Mouse (Mus musculus) lung, postnatal 14 days (tissue): Measurements from ENCODE around the gene Clstn3.
"Not testable (repeated sequence)": the region's sequence is repeated elsewhere in the genome, so short reads cannot be mapped to it uniquely, and the experiment has no call there.

Experiments
- DNase-seq: peaks from one replicate; pipeline ENCODE4 v3.0.0; 2021

The Clstn3 gene

DNA sequence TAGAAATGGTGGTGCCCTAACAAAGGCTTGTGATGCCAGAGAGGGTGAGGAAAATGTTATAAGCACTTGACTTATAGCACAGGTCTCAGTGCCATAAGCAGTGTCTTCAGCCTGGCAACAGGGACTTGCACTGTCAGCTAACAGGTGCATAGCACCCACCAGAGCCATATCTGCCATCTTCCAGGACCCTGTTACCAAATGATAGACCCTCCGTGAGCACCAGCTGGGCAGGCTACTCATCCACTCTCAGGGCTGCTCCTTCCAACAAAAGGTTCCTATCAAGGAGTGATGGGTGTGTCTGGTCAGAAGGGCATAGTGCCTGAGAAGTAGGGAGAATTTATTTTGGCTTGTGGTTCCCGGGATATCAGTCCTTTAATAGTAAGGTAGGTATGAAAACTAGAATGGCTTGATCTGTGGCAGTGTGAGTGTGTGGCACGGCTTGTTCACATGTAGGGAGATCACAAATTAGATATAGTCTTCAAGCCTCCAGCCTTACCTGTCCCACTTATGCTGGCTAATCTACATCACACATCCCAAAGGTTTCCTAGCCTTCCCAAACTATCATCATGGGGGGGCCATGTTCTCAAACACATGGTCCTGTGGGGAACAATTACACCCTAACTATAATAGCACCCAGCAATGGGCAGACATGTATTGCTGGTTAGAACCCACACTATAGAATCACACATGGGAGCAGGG is 14.4 kb upstream of the Clstn3 start:
- DNase-seq, result no peak

DNA sequence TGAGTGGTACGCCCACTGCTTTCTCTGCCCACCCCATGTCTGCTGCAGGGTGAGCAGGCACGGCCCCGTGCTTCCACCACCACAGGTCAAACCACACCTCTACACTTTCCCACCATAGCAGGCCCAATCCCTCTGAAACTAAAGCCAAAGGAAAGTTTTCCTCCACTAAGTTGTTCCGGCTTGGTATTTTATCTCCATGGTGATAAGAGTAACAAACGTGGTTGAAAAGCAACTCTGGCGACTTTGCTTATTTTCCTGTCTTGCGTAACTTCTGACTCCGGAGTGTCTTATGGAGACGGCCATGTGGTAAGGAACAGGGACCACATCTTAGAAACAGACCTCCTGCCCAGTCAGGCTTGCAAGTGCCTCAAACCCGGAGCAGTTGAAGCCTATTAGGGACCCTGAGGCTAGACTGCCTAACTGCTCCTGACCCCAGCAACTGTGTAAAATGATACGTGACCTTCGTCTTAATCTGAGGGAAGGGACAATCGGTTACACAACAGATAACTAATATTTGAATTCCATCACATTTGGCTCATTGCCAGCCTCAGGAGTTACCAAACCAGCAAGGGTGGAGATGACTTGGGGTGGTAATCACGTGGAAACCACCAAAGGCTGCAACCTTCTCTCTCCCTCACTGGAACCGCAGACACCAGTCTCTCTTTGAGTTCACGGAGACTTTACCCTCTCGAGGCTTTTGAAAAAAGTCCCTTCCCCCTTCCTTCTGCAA is 13.5 kb upstream of the Clstn3 start:
- DNase-seq, result peak; percentile 51

DNA sequence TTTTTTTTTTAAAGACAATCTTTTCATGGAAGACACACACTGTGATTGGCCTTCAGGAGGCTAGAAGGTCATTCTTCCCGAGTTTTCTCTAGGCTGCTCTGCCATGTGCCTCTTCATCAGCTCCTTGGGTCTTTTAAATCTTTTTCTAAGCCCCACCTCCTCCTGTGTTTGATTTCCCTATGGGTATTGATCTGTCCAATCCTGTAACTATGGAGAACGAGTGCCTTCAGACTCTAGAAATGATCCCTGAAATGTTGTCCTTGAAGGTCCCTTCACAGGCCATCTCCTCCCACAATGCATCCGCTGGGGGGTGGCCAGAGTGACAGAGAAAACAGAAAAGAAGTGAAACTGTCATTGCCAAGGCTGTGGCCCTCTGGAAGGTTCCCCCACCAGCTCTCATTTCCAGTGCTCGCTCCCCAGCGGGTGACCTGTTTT is 12.6 kb upstream of the Clstn3 start:
- no peak for DNase-seq

DNA sequence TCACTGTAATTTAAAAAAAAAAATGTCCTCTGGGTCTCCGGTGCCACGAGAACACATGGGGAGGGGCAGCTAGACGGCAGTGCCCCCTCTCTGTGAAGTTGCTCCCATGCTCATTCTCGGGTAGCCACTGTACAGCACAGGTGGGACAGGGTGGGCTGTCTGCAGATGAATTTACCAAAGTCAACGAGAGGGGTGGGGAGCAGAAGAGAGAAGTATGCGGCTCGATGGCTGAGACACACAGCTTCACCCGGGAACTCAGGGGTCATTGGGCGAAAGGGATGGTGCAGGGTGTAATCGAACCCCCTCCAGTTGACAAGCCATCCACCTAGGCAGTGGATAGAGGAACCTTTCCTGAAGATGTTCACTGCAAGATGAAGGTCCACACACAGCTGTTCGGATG is 12.2 kb upstream of the Clstn3 start:
- no peak for DNase-seq

DNA sequence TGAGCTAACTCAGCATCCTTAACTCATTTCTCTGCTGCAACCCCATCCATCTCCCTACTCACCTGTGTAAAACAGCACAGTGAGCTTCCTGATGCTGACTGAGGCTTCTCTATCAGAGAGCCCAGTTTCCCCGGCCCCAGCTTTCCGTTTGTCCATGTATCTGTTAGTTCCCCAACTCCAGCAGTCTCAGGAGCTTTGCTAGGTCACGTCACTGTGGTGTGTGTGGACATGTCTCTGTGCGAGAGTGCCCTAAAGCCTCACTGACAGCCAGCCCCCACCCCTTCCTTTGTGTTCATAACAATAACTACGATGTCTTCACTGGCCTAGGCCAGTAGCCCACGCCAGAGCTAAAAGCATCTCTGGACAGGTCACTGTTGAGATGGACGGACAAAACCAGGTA is 11.6 kb upstream of the Clstn3 start:
- no peak for DNase-seq

DNA sequence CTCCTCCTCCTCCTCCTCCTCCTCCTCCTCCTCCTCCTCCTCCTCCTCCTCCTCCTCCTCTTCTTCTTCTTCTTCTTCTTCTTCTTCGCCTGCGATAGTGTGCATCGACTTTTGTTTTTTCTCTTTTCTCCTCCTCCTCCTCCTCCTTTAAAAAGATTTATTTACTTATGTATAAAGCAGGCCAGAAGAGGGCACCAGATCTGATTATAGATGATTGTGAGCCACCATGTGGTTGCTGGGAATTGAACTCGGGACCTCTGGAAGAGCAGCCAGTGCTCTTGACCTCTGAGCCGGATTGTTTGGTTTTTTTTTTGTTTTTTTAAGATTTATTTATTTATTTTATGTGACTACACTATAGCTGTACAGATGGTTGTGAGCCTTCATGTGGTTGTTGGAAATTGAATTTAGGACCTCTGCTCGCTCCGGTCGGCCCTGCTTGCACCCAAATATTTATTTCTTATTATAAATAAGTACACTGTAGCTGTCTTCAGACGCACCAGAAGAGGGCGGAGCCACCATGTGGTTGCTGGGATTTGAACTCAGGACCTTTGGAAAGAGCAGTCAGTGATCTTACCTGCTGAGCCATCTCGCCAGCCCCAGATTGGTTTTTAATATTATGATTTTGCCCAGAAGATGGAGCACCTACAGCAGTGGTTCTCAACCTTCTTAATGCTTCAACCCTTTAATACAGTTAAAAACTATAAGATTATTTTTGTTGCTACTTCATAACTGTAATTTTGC is 10.9 kb upstream of the Clstn3 start:
- DNase-seq, result not testable (repeated sequence)

DNA sequence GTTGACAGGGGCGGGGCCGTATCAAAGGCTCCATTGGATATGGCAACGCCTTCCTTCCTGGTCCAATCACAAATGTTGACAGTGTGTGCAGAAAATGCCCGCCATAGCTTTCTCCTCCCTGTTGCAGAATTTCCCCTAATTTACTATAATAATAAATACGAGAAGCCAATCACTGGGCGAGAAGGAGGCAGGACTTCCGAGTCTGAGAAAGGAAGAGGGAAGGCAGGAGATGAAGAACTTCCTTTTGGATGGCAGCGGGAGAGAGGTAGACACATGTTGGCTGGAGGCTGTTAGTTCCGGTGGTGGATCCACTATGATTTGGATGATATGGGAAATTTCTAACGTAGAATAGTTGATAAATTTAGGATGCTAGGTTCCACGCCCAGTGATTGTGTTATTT is 10.0 kb upstream of the Clstn3 start:
- DNase-seq, result no peak

DNA sequence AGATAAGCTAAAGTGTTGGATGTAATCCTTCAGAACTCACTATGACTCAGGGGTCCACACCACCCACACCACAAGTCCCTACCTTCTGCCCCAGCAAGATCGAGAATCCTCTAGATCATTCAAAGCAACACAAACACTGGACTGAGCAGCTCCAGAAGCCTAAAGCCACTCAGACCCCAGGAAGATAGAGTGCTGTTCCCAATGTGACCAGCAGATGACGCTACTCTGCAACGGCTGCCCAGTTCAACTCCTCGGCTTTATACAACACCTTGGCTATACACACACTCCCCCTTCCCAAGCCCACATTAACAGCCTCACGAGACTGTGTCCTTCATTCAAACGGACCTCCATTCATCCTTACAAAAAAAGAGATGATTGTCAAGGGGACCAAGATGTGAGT is 8.2 kb upstream of the Clstn3 start:
- peak; percentile 72 for DNase-seq

DNA sequence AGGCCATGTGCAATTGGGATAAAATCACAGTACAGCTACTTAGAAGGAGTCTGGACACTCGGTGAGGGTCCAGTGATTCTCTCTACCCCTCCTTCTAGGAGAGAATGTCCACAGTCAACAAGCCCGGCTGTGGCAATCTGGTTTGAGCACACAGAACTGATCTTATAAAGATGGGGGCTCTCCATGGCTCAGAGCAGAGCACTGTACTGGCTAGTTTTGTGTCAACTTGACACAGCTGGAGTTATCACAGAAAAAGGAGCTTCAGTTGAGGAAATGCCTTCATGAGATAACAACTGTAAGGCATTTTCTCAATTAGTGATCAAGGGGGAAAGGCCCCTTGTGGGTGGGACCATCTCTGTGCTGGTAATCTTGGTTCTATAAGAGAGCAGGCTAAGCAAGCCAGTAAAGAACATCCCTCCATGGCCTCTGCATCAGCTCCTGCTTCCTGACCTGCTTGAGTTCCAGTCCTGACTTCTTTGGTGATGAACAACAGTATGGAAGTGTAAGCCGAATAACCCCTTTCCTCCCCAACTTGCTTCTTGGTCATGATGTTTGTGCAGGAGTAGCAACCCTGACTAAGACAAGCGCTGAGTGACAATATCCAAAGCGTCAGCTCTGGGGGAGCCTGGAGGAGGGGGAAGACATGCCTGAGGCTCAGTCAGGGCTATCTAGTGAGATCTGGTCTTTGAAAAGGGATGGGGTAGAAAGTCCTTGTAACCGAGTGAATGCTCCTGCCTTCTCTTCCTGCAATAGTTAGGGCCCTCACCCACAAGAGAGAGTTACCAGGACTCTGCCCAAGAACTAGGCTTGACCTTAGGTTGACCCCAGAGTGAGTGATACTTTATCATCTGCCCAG is 7.4 kb upstream of the Clstn3 start:
- not testable (repeated sequence) for DNase-seq

DNA sequence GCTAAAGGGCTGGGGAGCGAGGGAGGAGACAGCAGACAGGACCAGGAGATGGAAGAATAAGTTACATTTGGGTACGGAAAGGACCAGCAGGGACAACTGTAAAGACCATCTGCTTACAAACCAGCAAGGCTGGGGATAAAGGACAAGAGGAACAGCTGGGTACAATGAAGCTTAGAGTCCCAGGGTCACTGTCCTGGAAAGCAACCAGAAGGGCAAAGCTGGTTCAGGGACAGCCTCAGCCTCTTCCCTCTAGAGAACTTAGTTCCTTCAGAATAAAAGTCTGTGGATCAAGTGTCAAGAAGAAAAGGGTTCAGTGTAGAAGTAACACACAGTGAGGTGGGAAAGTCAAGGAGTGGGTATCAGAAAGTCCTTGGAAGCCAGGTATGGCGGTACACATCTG is 6.5 kb upstream of the Clstn3 start:
- no peak for DNase-seq

DNA sequence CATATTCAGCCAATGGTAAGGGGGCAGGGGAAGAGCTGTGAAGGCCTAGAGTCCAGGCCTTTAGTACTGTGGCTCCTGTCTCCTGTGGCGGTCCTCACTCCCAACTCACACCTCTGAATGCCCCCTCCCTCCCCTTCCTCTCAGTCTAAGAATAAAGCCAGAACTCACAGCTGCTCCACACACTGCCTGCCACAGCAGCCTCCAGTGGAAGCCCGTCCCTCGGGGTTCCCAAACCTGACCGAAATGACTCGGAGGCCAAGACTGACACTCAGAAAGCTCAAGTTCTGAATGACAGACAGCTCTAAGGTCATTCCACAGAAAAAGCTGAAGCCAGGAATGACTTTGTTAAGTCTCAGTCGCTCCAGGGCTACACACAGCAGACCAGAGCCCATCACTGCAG is 1.1 kb upstream of the Clstn3 start:
- DNase-seq, result no peak

DNA sequence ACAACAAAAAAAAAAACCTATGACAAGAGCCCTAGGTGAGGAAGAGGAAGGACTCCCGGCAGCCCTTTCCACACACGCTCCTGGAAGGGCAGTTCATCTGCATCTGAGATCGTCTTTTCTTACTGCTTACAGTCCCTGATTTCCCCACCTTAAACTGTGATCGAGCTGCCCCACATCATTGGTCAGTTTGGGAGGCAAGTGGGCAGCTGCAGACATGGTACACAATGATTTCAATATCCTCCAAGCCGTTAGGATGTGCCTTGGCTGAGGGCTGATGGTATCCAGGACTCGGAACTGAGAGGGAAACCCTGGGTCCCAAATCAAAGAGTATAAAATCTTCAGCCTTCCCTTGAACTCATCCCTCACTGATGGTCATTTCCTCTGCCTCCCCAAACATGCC is 705 bp upstream of the Clstn3 start:
- DNase-seq, result no peak

DNA sequence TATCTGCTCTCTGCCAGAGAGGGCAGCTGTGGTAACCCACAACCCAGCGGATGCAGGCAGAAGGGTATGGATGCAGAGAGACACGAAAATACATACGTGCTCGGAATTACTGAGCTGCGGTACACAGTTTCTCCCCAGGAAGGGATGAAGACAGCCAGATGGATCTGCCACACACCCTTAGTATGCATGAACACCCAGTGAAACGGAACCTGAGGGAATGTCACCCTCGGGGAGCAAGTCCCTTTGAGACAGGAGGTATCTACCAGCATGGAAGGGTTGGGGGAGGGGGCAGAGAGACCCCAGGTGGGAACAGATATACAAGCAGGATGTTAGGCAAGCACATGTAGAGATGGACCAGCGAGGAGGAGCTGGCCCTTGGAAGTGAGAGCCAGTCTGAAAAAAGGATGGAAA is 708 bp downstream of the Clstn3 start:
- DNase-seq, result no peak

DNA sequence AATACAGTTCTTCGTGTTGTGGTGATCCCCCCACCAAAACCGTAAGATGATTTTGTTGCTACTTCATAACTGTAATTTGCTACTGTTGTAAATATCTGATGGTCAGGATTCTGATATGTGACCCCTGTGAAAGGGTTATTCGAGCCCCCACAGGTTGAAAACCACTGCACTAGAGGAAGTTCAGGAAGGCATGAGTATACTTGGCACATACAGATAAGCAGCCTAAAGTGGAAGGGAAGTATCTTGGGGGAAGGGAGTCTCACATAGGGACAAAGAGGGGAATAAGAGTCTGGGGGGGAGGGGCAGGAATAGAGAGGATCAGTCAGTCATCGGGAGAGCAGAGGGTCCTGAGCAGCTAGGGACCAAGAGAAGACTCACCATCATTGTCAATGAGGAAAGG is 5.2 kb downstream of the Clstn3 start:
- DNase-seq, result no peak

DNA sequence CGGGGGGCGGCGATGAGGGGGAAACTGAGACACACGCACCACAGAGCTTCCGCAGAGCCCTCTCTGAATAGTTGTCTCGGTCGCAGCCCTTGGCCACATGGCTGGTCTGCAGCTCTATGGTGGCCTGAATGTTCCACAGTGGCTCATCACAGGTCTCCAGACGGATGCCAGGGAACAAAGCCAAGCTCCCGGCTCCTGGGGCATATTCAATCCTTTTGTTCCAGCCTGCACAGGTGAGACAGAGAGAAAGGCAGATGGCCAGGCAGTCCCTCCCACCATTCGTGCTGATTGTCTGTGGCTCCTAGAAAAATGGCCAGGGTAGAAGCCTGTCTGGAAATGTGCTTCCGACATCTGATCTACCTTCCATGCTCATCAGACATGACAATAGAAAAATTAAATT is 6.1 kb downstream of the Clstn3 start:
- DNase-seq, result no peak

DNA sequence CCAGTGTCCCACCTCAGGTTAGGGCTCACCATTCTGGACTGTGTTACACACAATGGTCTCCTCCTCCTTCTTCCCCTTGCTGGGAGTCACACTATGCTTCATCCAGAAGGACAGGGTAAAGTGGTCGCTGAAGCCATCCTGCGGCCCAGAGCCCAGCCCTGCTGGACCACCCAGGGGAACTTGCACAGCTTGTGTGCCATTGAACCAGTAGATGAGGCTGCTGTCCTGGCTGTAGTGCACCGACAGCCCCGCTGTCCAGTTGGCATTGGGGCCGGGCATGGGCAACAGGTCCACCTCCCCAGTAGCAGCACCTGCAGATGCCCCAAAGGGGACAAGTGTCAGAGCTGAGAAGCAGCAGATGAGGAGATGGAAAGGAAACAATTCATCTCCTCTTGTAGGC is 6.8 kb downstream of the Clstn3 start:
- DNase-seq, result no peak

DNA sequence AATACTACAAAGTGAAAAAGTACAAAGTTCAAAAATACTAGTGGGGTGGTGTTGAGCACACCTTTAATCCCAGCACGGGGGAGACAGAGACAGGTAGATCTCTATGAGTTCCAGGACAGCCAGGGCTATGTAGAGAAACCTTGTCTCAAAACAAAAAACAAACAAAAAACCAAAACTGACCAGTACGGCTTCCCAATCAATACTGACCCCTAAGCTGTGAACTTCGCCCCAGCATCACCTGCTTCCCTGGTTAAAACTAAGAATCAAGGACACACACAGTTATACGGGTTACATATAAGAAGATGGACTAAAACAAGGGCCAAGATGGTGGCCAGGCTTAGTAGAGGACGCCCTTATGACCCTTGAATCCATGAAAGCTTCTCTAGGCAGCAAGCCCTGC is 8.4 kb downstream of the Clstn3 start:
- no peak for DNase-seq

DNA sequence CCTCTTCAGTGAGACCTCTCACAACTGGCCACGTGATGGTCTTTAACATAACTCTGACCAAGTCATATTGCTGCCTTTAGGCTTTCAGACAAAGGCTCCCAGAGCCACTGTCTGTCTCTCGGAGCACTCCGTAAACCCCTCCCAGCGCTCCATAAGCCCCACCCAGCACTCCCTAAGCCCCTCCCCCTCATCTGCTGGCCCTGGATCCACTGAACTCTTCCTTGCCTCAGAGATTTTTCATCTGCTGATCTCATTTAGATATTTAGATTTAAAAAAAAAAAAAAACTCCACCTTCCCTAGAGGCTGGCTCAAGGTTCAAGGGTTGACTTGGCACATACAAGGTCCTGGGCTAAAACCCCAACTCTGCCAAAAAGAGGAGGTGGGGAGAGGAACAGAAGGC is 10.8 kb downstream of the Clstn3 start:
- DNase-seq, result no peak

DNA sequence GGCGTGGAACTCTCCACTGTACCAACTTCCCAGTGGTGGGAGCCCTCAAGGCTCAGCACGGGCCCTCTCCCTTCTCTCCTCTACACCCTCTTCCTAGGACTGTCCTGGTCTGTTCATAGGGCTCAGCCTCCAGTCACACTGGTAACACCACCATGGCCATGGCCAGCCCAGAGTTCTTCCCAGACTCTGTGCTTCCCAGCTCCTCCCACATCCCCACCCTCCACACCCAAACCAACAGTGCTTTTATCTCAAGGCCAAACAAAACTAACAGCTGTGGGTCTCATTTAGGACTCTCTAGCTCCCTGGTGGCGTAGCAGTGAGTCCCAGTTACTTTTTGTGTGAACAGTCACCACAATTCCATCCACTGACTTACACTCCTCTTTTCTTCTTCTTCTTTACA is 12.6 kb downstream of the Clstn3 start:
- no peak for DNase-seq

DNA sequence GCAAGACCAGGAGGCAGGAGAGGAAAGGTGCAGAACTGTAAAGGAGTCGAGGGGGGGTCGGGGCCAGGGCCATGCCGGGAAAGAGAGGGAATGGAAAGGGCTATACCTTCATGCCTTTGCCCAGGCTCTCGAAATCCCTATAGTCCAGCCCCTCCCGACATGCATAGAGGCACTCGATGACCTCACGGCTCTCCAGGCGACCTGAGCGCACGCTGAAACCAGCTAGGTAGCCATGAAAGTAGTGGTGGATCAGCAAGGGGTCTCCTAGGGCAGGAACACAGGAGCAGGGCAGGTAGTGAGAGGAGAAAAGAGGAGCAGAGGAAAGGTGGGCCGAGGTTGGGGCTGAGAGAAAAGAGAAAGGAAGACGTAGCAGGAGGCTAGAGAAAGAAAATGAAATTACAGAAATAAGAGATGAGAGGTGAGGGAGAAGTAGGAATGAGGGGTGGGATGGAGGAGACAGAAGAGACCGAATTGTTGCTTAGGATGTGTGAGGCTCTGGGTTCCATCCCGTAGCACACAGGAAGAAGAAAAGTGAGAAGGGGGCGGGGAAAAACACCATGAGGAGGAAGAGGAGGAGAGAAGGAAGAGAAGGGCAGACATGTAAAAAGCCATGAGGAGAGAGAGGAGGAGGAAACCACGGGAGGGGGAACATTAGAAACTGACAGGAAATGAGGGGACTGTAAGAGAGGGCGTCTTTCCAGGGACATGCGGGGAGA is 14.8 kb downstream of the Clstn3 start:
- DNase-seq, result no peak

DNA sequence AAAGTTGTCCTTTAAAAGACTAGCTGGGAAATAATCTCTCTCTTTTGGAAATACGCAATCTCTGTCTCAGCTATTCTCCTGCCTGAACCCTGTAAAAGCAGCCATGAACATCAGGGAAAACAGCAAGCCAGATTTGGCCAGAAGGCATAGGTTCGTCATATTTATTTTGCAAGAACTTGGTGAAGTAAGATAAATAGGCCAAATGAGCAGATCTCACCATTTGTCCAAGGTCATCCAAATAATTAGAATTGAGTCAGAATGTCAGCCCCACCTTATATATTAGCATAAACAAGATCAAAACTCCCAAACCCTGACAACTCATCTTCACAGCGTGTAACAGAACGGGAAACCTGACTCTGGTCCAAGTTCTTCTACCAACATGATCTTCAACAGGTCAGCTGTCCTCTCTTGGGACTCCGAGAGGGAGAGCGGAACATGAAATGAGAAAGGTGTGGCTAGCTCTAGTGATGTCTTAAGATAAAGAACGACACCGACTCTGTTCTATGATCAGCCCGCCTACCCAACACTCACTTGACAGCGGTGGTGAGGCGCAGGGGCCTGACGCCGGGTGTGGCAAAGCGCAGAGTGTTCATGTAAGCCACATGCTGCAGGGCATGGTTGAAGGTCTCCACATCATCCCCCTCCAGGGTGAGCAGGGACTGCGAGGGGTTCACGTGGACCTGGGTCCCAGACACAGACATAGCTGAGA is 15.5 kb downstream of the Clstn3 start:
- DNase-seq, result no peak
